Mouse (Mus musculus): ENCODE data around the gene Aknad1.

DNA sequence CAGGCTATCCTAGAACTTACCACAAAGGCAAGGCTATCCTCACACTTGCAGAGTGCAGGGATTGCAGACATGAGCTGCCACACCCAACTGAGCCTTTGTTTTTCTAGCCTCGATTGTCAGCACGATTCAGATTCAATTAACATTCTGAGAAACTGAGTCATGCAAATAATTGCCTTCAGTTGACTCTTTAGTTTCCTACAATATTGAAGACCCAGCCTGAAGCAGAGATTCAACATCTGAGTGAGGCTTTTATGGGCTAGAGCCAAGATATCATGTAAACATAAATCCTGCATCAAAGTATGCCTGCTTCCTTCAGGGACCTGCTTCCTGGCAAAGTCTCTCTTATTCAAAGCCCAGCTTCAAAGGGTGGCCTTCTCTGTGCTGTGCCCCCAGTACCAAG, 24.2 kb downstream of the Aknad1 start:
- TF ChIP-seq CTCF (IDR thresholded peaks at IDR 0.05; ENCODE audit: low read depth) = no peak
- TF ChIP-seq EP300 (IDR thresholded peaks at IDR 0.05; ENCODE audit: low read depth) = no peak

All from liver, embryonic 14.5 days (tissue).